ENCODE assay signal across 30 mouse cellular contexts in genomic region chr2:25733199-25733930, GRCm38 (mm10). TPM values are rescaled to one million over a fixed set of nuclear protein-coding genes. Genes with fewer than 3 reads are reported as not detected.
"Had no signal": no experiment of that assay in that cellular context is flagged by ENCODE, and none has a peak within 500 bp of the region (broad histone marks: within the 10 kb centered on the region; RNA-seq: fewer than 3 reads in every experiment).

No protein-coding gene starts in this region.

- H3K9me3 ChIP-seq: limb, embryonic 15.5 days; midbrain, embryonic 10.5 days; midbrain, embryonic 13.5 days; neural tube, embryonic 13.5 days; stomach, embryonic 15.5 days had no signal

- H3K36me3 ChIP-seq: limb, embryonic 12.5 days; limb, embryonic 15.5 days; midbrain, embryonic 10.5 days; midbrain, embryonic 13.5 days; neural tube, embryonic 13.5 days; stomach, embryonic 15.5 days had no signal

- H3K4me2 ChIP-seq: limb, embryonic 12.5 days; limb, embryonic 15.5 days; liver, embryonic 11.5 days; lung, embryonic 14.5 days; midbrain, embryonic 13.5 days; neural tube, embryonic 13.5 days; stomach, embryonic 15.5 days had no signal

- H3K9ac ChIP-seq: limb, embryonic 12.5 days; limb, embryonic 15.5 days; liver, embryonic 14.5 days; liver, postnatal 0 days; lung, embryonic 14.5 days; midbrain, embryonic 13.5 days; neural tube, embryonic 13.5 days; stomach, embryonic 15.5 days had no signal

- DNase-seq: kidney, adult 8-10 months; kidney, postnatal 10 days; kidney, postnatal 36 days; left cerebral cortex, postnatal 4 days; liver, postnatal 0 days; lung, embryonic 14.5 days; lung, postnatal 36 days; retina, postnatal 1 day; right cerebral cortex, postnatal 25 days; spleen, adult 18-20 months; thymus, postnatal 25 days had no signal

- H3K4me1 ChIP-seq: limb, embryonic 12.5 days; limb, embryonic 15.5 days; megakaryocyte, embryonic 14.5 days; midbrain, embryonic 10.5 days; midbrain, embryonic 13.5 days; neural tube, embryonic 13.5 days; stomach, embryonic 15.5 days had no signal

- H3K4me3 ChIP-seq: limb, embryonic 12.5 days; limb, embryonic 15.5 days; megakaryocyte, embryonic 14.5 days; midbrain, embryonic 10.5 days; midbrain, embryonic 13.5 days; myocyte; neural tube, embryonic 13.5 days; stomach, embryonic 15.5 days had no signal

- H3K27me3 ChIP-seq: limb, embryonic 12.5 days; limb, embryonic 15.5 days; midbrain, embryonic 13.5 days; neural tube, embryonic 13.5 days; stomach, embryonic 15.5 days had no signal

- ATAC-seq: liver, postnatal 0 days; lung, postnatal 0 days; midbrain, embryonic 13.5 days; midbrain, embryonic 16.5 days had no signal

- H3K27ac ChIP-seq: limb, embryonic 12.5 days; limb, embryonic 15.5 days; liver, embryonic 14.5 days; midbrain, embryonic 10.5 days; midbrain, embryonic 13.5 days; neural tube, embryonic 13.5 days; stomach, embryonic 15.5 days had no signal

RNA-seq across cellular contexts. Expression of gene Obp2b, which starts 3.4 kb away (rescaled TPM):
- total RNA-seq: layer of hippocampus, adult 18-20 months; layer of hippocampus, postnatal 14 days; left cerebral cortex, postnatal 14 days; left cerebral cortex, postnatal 4 days; monocyte, adult 5-6 weeks; neutrophil, adult 5-6 weeks had no signal
- polyA plus RNA-seq: limb, embryonic 12.5 days; limb, embryonic 15.5 days; liver, embryonic 11.5 days; liver, embryonic 14.5 days; liver, postnatal 0 days; lung, embryonic 14.5 days; lung, postnatal 0 days; midbrain, embryonic 10.5 days; midbrain, embryonic 13.5 days; midbrain, embryonic 16.5 days; myocyte; neural tube, embryonic 13.5 days; stomach, embryonic 15.5 days; thymus, postnatal 0 days had no signal

RNA-seq across cellular contexts. Expression of gene Lcn3, which starts 32.0 kb away (rescaled TPM):
- total RNA-seq: layer of hippocampus, adult 18-20 months; layer of hippocampus, postnatal 14 days; left cerebral cortex, adult 8-10 months; left cerebral cortex, postnatal 14 days; left cerebral cortex, postnatal 4 days; monocyte, adult 5-6 weeks; neutrophil, adult 5-6 weeks had no signal
- polyA plus RNA-seq: limb, embryonic 12.5 days; limb, embryonic 15.5 days; liver, embryonic 11.5 days; liver, embryonic 14.5 days; liver, postnatal 0 days; lung, embryonic 14.5 days; lung, postnatal 0 days; midbrain, embryonic 10.5 days; midbrain, embryonic 13.5 days; midbrain, embryonic 16.5 days; myocyte; neural tube, embryonic 13.5 days; stomach, embryonic 15.5 days had no signal

RNA-seq across cellular contexts. Expression of gene Obp2a, which starts 33.5 kb away (rescaled TPM):
- total RNA-seq: layer of hippocampus, adult 18-20 months; layer of hippocampus, postnatal 14 days; left cerebral cortex, adult 8-10 months; left cerebral cortex, postnatal 14 days; left cerebral cortex, postnatal 4 days; monocyte, adult 5-6 weeks; neutrophil, adult 5-6 weeks had no signal
- polyA plus RNA-seq: limb, embryonic 12.5 days; limb, embryonic 15.5 days; liver, embryonic 11.5 days; liver, embryonic 14.5 days; liver, postnatal 0 days; lung, embryonic 14.5 days; lung, postnatal 0 days; midbrain, embryonic 10.5 days; midbrain, embryonic 13.5 days; midbrain, embryonic 16.5 days; myocyte; neural tube, embryonic 13.5 days; stomach, embryonic 15.5 days had no signal

RNA-seq across cellular contexts. Expression of gene Lcn11, which starts 43.5 kb away (rescaled TPM):
- total RNA-seq: layer of hippocampus, adult 18-20 months; layer of hippocampus, postnatal 14 days; left cerebral cortex, adult 8-10 months; left cerebral cortex, postnatal 14 days; left cerebral cortex, postnatal 4 days; monocyte, adult 5-6 weeks; neutrophil, adult 5-6 weeks had no signal
- polyA plus RNA-seq: limb, embryonic 12.5 days; limb, embryonic 15.5 days; liver, embryonic 11.5 days; liver, embryonic 14.5 days; liver, postnatal 0 days; lung, embryonic 14.5 days; lung, postnatal 0 days; midbrain, embryonic 10.5 days; midbrain, embryonic 13.5 days; midbrain, embryonic 16.5 days; myocyte; neural tube, embryonic 13.5 days; stomach, embryonic 15.5 days had no signal
